Mouse (Mus musculus): ENCODE results near the gene Aox4.

Gene Aox4

DNA sequence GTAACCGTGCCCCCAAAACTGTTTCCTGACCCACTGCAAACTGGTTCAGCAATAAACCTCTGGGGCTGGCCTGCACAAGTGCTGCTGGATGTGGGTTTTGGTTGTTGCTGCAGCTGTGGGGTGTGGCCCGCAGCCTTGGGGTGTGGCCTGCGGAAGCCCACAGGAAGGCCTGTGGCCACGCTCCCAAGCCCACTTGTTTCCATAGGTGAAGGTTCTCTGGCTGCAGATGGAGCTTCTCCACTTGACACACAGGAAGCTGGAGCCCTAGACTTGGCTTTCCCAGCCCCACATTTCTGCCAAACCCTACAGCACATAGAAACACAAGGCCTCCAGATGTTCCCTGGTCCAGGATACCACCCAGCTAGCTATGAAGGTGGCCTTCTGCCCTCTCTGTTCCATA lies 93.5 kb downstream of the Aox4 start:
- no peak for DNase-seq

- no peak for DNase-seq
Observed at GRCm38 (mm10) chr1:58304296-58304695, 94.1 kb downstream of the Aox4 start.

DNA sequence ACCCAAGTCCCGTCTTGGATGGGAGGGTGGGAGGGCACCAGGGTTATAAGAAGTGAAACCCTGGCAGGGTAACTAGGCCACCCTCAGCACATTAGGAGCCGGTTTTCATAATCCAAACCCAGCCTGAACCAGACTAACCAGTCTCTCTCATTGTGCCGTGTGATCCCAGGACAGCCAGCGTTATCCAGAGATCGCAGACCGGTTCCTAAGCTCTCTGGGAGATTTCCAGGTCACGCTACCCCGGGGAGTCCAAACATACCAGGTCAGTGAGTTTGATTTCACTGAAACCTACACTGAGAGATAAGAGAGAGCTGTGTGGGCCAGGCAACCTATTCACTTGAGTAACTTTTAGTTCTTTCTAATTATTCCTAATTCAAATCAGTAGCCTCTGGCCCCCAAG lies 97.0 kb downstream of the Aox4 start:
- DNase-seq, result no peak

DNA sequence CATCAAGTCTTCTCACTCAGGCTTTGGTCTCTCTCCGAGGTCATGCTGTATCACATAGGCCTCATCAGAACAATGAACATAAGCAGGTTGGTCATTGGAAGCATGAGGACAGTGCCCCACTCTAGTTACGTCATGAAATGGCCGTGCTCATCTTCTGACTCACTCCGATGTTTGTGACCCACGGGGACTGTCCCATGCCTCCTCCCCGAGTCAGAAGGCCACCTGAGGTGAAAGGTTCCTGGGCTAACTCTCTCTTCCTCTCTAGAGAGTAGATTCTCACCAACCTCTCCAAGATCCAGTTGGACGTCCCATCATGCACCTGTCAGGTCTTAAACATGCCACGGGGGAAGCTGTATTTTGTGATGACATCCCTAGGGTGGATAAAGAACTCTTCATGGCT lies 98.4 kb downstream of the Aox4 start:
- no peak for DNase-seq

DNA sequence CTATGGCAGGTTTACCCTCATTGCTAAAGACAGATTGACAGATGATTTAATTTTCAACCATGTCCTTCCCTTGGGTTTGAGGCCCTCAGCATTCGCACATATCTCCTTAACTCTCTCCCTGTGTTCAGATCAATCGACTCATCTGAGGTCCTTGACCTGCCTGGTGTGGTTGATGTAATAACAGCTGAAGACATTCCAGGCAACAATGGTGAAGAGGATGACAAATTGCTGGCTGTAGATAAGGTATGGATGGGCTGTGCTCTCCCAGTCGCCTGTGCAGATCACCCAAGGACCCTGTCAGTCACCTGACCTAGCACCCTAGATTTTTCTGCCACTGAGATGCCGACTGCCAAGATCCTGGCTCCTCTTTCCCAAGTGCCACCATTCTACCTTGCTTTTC lies 99.7 kb downstream of the Aox4 start:
- no peak for DNase-seq

GRCm38 (mm10) chr1:58311221-58311864 lies 101.1 kb downstream of the Aox4 start:
- no peak for DNase-seq

- DNase-seq, result no peak
Observed at GRCm38 (mm10) chr1:58313173-58313572, 103.0 kb downstream of the Aox4 start.

DNA sequence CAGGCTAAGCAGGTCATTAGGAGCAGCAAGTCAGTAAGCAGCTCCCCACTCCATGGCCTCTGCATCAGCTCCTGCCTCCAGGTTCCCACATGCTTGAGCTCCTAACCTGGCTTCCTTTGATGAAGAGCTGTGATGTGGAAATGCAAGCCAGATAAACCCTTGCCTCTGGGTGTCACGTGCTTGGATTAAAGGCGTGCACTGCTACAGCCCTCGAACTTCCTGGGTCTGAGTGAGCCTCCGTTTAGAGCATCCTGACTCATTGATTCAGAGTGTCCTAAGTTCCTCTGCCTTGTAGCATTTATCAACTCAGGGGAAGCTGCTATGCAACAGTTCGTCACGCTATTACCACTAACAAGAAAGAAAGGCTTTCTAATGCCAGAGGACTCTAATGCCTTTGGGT lies 105.3 kb downstream of the Aox4 start:
- DNase-seq, result no peak
